Mouse (Mus musculus): ENCODE measurements around the gene Tcte1.

GRCm38 (mm10) chr17:45557998-45558862 lies 35.0 kb downstream of the Tcte1 start:
- no peak for TF ChIP-seq ZC3H11A (IDR thresholded peaks at IDR 0.05; ENCODE audit: borderline replicate concordance, low read depth, low read length)
- no peak for TF ChIP-seq CHD2 (IDR thresholded peaks at IDR 0.05; ENCODE audit: low read depth, low read length)
- no peak for TF ChIP-seq HCFC1 (IDR thresholded peaks at IDR 0.05; ENCODE audit: borderline replicate concordance, insufficient read depth, low read length)
- no peak for TF ChIP-seq MAFK (IDR thresholded peaks at IDR 0.05; ENCODE audit: insufficient read depth, low read depth, low read length)

Data from ES-E14 (cell line).